Mouse (Mus musculus) neural tube, embryonic 13.5 days (tissue): ENCODE measurements around the gene Sergef. TPM values are rescaled to one million over a fixed set of nuclear protein-coding genes. Genes with fewer than 3 reads are reported as not detected.

Source experiments
- ATAC-seq: fragments of 200-750 bp; cut with Nextera tagmentation; 2 replicates; pipeline ENCODE4 v1.8.0; 2017; ENCODE audit warnings: low read depth, mild to moderate bottlenecking, moderate TSS enrichment, moderate library complexity
- H3K27ac ChIP-seq: fragments of 300-500 bp; sonication (generic); replicated peaks from 2 replicates; pipeline ENCODE4 v1.5.1; 2015; ENCODE audit warnings: moderate library complexity, mild to moderate bottlenecking, inconsistent platforms
- H3K27me3 ChIP-seq: fragments of 300-500 bp; sonication (generic); 2 replicates; pipeline ENCODE4 v1.6.1; 2015; ENCODE audit warnings: mild to moderate bottlenecking, inconsistent platforms
- H3K36me3 ChIP-seq: fragments of 300-500 bp; sonication (generic); 2 replicates; pipeline ENCODE4 v1.6.1; 2015; ENCODE audit warnings: mild to moderate bottlenecking, inconsistent platforms
- H3K4me1 ChIP-seq: fragments of 300-500 bp; sonication (generic); replicated peaks from 2 replicates; pipeline ENCODE4 v1.6.1; 2015; ENCODE audit warnings: inconsistent platforms
- H3K4me2 ChIP-seq: fragments of 300-500 bp; sonication (generic); 2 replicates; pipeline ENCODE4 v1.6.1; 2015; ENCODE audit warnings: inconsistent platforms, mild to moderate bottlenecking, moderate library complexity
- H3K4me3 ChIP-seq: fragments of 300-500 bp; sonication (generic); 2 replicates; pipeline ENCODE4 v1.5.1; 2015; ENCODE audit warnings: mild to moderate bottlenecking, inconsistent platforms
- H3K9ac ChIP-seq: fragments of 300-500 bp; sonication (generic); 2 replicates; pipeline ENCODE4 v1.6.1; 2015; ENCODE audit warnings: moderate library complexity, mild to moderate bottlenecking, inconsistent platforms
- H3K9me3 ChIP-seq: fragments of 300-500 bp; sonication (generic); 2 replicates; pipeline ENCODE4 v1.6.1; 2016; ENCODE audit warnings: inconsistent platforms
- WGBS: fragments of 180-500 bp; shearing (Covaris S2); methylation state at CpG from one replicate; pipeline ENCODE4 v1.1.7; 2015; 5-methylcytosine and 5-hydroxymethylcytosine counted together
- polyA plus RNA-seq: library from polyadenylated mRNA; unstranded; fragments of >200 nt; fragmentation: Nextera tagmentation; extraction: Ambion mirVana; gene quantifications from 2 replicates; pipeline ENCODE4 v1.2.1, GENCODE M21; 2015

The Sergef gene
- polyA plus RNA-seq, 1 experiment from 2014 or later, result 30.7 TPM

GRCm38 (mm10) chr7:46509391-46510310, 130.0 kb downstream of the Sergef start:
- Histone ChIP-seq H3K27me3 (peaks cover 9% of the 10 kb centered on the region; the same call in 1 of the 2 replicates), H3K9me3 (no peaks in the 10 kb centered on the region), H3K9ac (peak overlapping the region; percentile 55), H3K4me3 (peak overlapping the region; percentile 20), H3K4me1 (peaks cover 31% of the 10 kb centered on the region), H3K27ac (peak overlapping the region; percentile 84), H3K4me2 (peak overlapping the region; percentile 49), H3K36me3 (no peaks in the 10 kb centered on the region)
- peak; percentile 76 for ATAC-seq
- WGBS, result 25% methylated on average over 24 of the region's 24 CpGs

- Histone ChIP-seq H3K27me3 (peaks cover 9% of the 10 kb centered on the region; the same call in 1 of the 2 replicates), H3K27ac (peak overlapping the region; percentile 84), H3K36me3 (no peaks in the 10 kb centered on the region), H3K4me2 (peak overlapping the region; percentile 49; the same call in 1 of the 2 replicates), H3K9ac (no peak overlapping the region), H3K4me1 (peaks cover 31% of the 10 kb centered on the region), H3K9me3 (no peaks in the 10 kb centered on the region), H3K4me3 (no peak overlapping the region)
- peak; percentile 32; the same call in 1 of the 2 replicates for ATAC-seq
- WGBS, result 26% methylated on average over 12 of the region's 12 CpGs
Measured at GRCm38 (mm10) chr7:46508590-46509318, 130.9 kb downstream of the Sergef start.

GRCm38 (mm10) chr7:46504157-46504556, 135.4 kb downstream of the Sergef start:
- ATAC-seq, result no peak
- no peaks in the 10 kb centered on the region for H3K9me3 ChIP-seq
- 47% methylated on average over 4 of the region's 4 CpGs for WGBS
- no peak overlapping the region for H3K4me2 ChIP-seq
- H3K4me3 ChIP-seq, result no peak overlapping the region
- H3K4me1 ChIP-seq, result peaks cover 10% of the 10 kb centered on the region
- no peaks in the 10 kb centered on the region for H3K36me3 ChIP-seq
- H3K9ac ChIP-seq, result no peak overlapping the region
- no peak overlapping the region for H3K27ac ChIP-seq
- H3K27me3 ChIP-seq, result no peaks in the 10 kb centered on the region

GRCm38 (mm10) chr7:46502650-46503049, 137.0 kb downstream of the Sergef start:
- H3K4me1 ChIP-seq, result no peaks in the 10 kb centered on the region
- H3K27me3 ChIP-seq, result no peaks in the 10 kb centered on the region
- peaks cover 1% of the 10 kb centered on the region; the same call in 1 of the 2 replicates for H3K36me3 ChIP-seq
- H3K4me2 ChIP-seq, result no peak overlapping the region
- no peak overlapping the region for H3K9ac ChIP-seq
- H3K27ac ChIP-seq, result no peak overlapping the region
- WGBS, result 94% methylated on average over 13 of the region's 13 CpGs
- no peak overlapping the region for H3K4me3 ChIP-seq
- no peaks in the 10 kb centered on the region for H3K9me3 ChIP-seq
- no peak for ATAC-seq

GRCm38 (mm10) chr7:46501458-46501857, 138.1 kb downstream of the Sergef start:
- H3K27ac ChIP-seq, result no peak overlapping the region
- H3K9me3 ChIP-seq, result no peaks in the 10 kb centered on the region
- no peak overlapping the region for H3K9ac ChIP-seq
- H3K4me3 ChIP-seq, result no peak overlapping the region
- no peaks in the 10 kb centered on the region for H3K4me1 ChIP-seq
- no peaks in the 10 kb centered on the region for H3K27me3 ChIP-seq
- peaks cover 5% of the 10 kb centered on the region; the same call in 1 of the 2 replicates for H3K36me3 ChIP-seq
- 92% methylated on average over 2 of the region's 2 CpGs for WGBS
- H3K4me2 ChIP-seq, result no peak overlapping the region
- no peak for ATAC-seq

- Histone ChIP-seq H3K4me3 (no peak overlapping the region), H3K9ac (no peak overlapping the region), H3K27ac (no peak overlapping the region), H3K9me3 (no peaks in the 10 kb centered on the region), H3K36me3 (peaks cover 5% of the 10 kb centered on the region; the same call in 1 of the 2 replicates), H3K27me3 (no peaks in the 10 kb centered on the region), H3K4me2 (no peak overlapping the region), H3K4me1 (no peaks in the 10 kb centered on the region)
- WGBS, result 92% methylated on average over 4 of the region's 4 CpGs
- no peak for ATAC-seq
Measured at GRCm38 (mm10) chr7:46499561-46499960, 140.0 kb downstream of the Sergef start.

GRCm38 (mm10) chr7:46492134-46492678, 147.4 kb downstream of the Sergef start:
- Histone ChIP-seq H3K36me3 (no peaks in the 10 kb centered on the region), H3K27ac (no peak overlapping the region), H3K9me3 (no peaks in the 10 kb centered on the region), H3K4me2 (no peak overlapping the region), H3K9ac (no peak overlapping the region), H3K27me3 (no peaks in the 10 kb centered on the region), H3K4me1 (no peaks in the 10 kb centered on the region), H3K4me3 (no peak overlapping the region)
- 68% methylated on average over 14 of the region's 14 CpGs for WGBS
- no peak for ATAC-seq

GRCm38 (mm10) chr7:46487354-46487753, 152.3 kb downstream of the Sergef start:
- ATAC-seq, result no peak
- 52% methylated on average over 4 of the region's 4 CpGs for WGBS
- H3K9me3 ChIP-seq, result no peaks in the 10 kb centered on the region

GRCm38 (mm10) chr7:46486761-46487160, 152.8 kb downstream of the Sergef start:
- no peak for ATAC-seq
- WGBS, result 80% methylated on average over 5 of the region's 5 CpGs
- peaks cover 16% of the 10 kb centered on the region for H3K4me1 ChIP-seq

More at GRCm38 (mm10) chr7:46487354-46487753, 152.3 kb downstream of the Sergef start:
- Histone ChIP-seq H3K36me3 (no peaks in the 10 kb centered on the region), H3K9ac (no peak overlapping the region), H3K4me3 (no peak overlapping the region), H3K27ac (no peak overlapping the region), H3K4me2 (no peak overlapping the region), H3K4me1 (peaks cover 13% of the 10 kb centered on the region), H3K27me3 (no peaks in the 10 kb centered on the region)

GRCm38 (mm10) chr7:46484223-46484622, 155.4 kb downstream of the Sergef start:
- no peak overlapping the region for H3K4me2 ChIP-seq
- H3K27me3 ChIP-seq, result no peaks in the 10 kb centered on the region
- no peak overlapping the region for H3K27ac ChIP-seq
- 87% methylated on average over 6 of the region's 6 CpGs for WGBS
- H3K4me1 ChIP-seq, result peaks cover 22% of the 10 kb centered on the region
- no peak overlapping the region for H3K9ac ChIP-seq
- ATAC-seq, result no peak
- H3K4me3 ChIP-seq, result no peak overlapping the region
- H3K36me3 ChIP-seq, result no peaks in the 10 kb centered on the region
- H3K9me3 ChIP-seq, result no peaks in the 10 kb centered on the region

More at GRCm38 (mm10) chr7:46486761-46487160, 152.8 kb downstream of the Sergef start:
- no peak overlapping the region for H3K4me2 ChIP-seq
- no peak overlapping the region for H3K4me3 ChIP-seq
- H3K9me3 ChIP-seq, result no peaks in the 10 kb centered on the region
- H3K27me3 ChIP-seq, result no peaks in the 10 kb centered on the region
- H3K36me3 ChIP-seq, result no peaks in the 10 kb centered on the region
- H3K27ac ChIP-seq, result no peak overlapping the region
- H3K9ac ChIP-seq, result no peak overlapping the region

- WGBS, result 45% methylated on average over 10 of the region's 10 CpGs
- H3K4me3 ChIP-seq, result no peak overlapping the region
- no peaks in the 10 kb centered on the region for H3K27me3 ChIP-seq
- no peaks in the 10 kb centered on the region for H3K36me3 ChIP-seq
- H3K27ac ChIP-seq, result peak overlapping the region; percentile 38
- H3K9me3 ChIP-seq, result no peaks in the 10 kb centered on the region
- H3K4me1 ChIP-seq, result peaks cover 22% of the 10 kb centered on the region
- H3K4me2 ChIP-seq, result no peak overlapping the region
- no peak for ATAC-seq
- no peak overlapping the region for H3K9ac ChIP-seq
Measured at GRCm38 (mm10) chr7:46483050-46483449, 156.6 kb downstream of the Sergef start.

- WGBS, result 80% methylated on average over 2 of the region's 2 CpGs
Measured at GRCm38 (mm10) chr7:46482099-46482531, 157.5 kb downstream of the Sergef start.

More at GRCm38 (mm10) chr7:46482099-46482531, 157.5 kb downstream of the Sergef start:
- Histone ChIP-seq H3K9me3 (no peaks in the 10 kb centered on the region), H3K9ac (no peak overlapping the region), H3K4me2 (no peak overlapping the region), H3K4me1 (peaks cover 22% of the 10 kb centered on the region), H3K36me3 (no peaks in the 10 kb centered on the region), H3K4me3 (no peak overlapping the region), H3K27ac (peak overlapping the region; percentile 38; the same call in 1 of the 2 replicates), H3K27me3 (no peaks in the 10 kb centered on the region)
- no peak for ATAC-seq
